ENCODE assay signal across 28 mouse cellular contexts in the genomic region with DNA sequence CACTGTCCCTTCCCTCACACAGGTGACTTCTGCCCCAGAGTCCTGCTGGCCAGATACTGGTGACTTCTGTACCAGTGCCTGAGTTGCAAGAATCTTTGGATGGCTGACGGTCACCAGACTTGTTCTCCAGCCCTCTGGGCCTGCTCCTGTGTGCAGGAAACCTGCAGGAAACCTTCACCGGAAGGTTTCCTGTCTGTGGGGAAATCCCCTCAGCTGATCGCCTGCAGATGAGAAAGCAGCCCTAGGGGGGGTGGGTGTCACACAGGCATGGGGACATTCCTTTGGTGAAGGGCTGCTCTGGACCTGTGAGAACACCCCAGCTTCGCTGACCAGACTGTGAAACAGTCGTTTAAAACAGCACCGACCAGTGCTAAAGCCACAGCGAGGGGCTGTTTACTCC.
DNase-seq lines count a peak whose midpoint lies in the region; ATAC-seq lines count a peak whose summit lies in the region.
"Had no signal": no experiment of that assay in that cellular context is flagged by ENCODE, and none has a peak within 500 bp of the region (broad histone marks: within the 10 kb centered on the region; RNA-seq: fewer than 3 reads in every experiment).

No protein-coding gene starts in this region.

- peak overlapping the region; percentile 62 for H3K27ac ChIP-seq in embryonic facial prominence, embryonic 13.5 days
- H3K27ac ChIP-seq in limb, embryonic 13.5 days: peak overlapping the region; percentile 48; the same call in 1 of the 2 replicates
- H3K27ac ChIP-seq: forebrain, embryonic 15.5 days; heart, embryonic 13.5 days; hindbrain, postnatal 0 days; liver, embryonic 12.5 days; macrophage; midbrain, embryonic 13.5 days; neural tube, embryonic 13.5 days had no signal

- H3K9me3 ChIP-seq in embryonic facial prominence, embryonic 13.5 days: 0 out of 2 replicates have a peak, but pooled peaks cover 3% of the 10 kb centered on the region
- no peaks in the 10 kb centered on the region for H3K9me3 ChIP-seq in limb, embryonic 13.5 days
- H3K9me3 ChIP-seq: forebrain, embryonic 15.5 days; heart, embryonic 13.5 days; liver, embryonic 12.5 days; midbrain, embryonic 13.5 days; neural tube, embryonic 13.5 days had no signal

- peak; percentile 8 for DNase-seq in gastrocnemius, postnatal 10 days
- DNase-seq in gastrocnemius, adult 18-20 months (ENCODE audit: low spot score): no peak
- peak; percentile 70 for DNase-seq in adipocyte (ENCODE audit: low spot score)
- DNase-seq in cerebellum, adult 11-12 months: no peak
- DNase-seq in frontal cortex, postnatal 10 days (ENCODE audit: low spot score in 2 of 2): no peak
- DNase-seq: adrenal gland, adult 2 months; adrenal gland, postnatal 36 days; cerebellum, adult 9-10 months; embryo, embryonic 11 days; heart, postnatal 10 days; kidney, adult 9 months; kidney, postnatal 10 days; layer of hippocampus, postnatal 36 days; liver, postnatal 0 days; right cerebral cortex, postnatal 4 days; thymus, adult 2 months; thymus, postnatal 36 days had no signal

- H3K4me1 ChIP-seq in embryonic facial prominence, embryonic 13.5 days: peaks cover 12% of the 10 kb centered on the region
- peaks cover 4% of the 10 kb centered on the region; the same call in 1 of the 2 replicates for H3K4me1 ChIP-seq in limb, embryonic 13.5 days
- H3K4me1 ChIP-seq: forebrain, embryonic 15.5 days; liver, embryonic 12.5 days; midbrain, embryonic 13.5 days; neural tube, embryonic 13.5 days had no signal

- no peaks in the 10 kb centered on the region for H3K36me3 ChIP-seq in embryonic facial prominence, embryonic 13.5 days
- H3K36me3 ChIP-seq in limb, embryonic 13.5 days: no peaks in the 10 kb centered on the region
- H3K36me3 ChIP-seq: forebrain, embryonic 15.5 days; heart, embryonic 13.5 days; liver, embryonic 12.5 days; midbrain, embryonic 13.5 days; neural tube, embryonic 13.5 days had no signal

- H3K4me2 ChIP-seq in embryonic facial prominence, embryonic 13.5 days: no peak overlapping the region
- no peak overlapping the region for H3K4me2 ChIP-seq in limb, embryonic 13.5 days (replicated peaks)
- H3K4me2 ChIP-seq: forebrain, embryonic 15.5 days; heart, embryonic 13.5 days; liver, embryonic 12.5 days; midbrain, embryonic 13.5 days; neural tube, embryonic 13.5 days had no signal

- ATAC-seq in embryonic facial prominence, embryonic 13.5 days (ENCODE audit: insufficient number of reproducible peaks, insufficient read depth, low FRiP score, low TSS enrichment, low read depth): no peak
- no peak for ATAC-seq in limb, embryonic 13.5 days (ENCODE audit: low FRiP score, low read depth)
- ATAC-seq: forebrain, embryonic 15.5 days; hindbrain, postnatal 0 days; intestine, postnatal 0 days; liver, embryonic 12.5 days; liver, postnatal 0 days; lung, postnatal 0 days; midbrain, embryonic 13.5 days had no signal

- H3K27me3 ChIP-seq in embryonic facial prominence, embryonic 13.5 days: no peaks in the 10 kb centered on the region
- H3K27me3 ChIP-seq in limb, embryonic 13.5 days: no peaks in the 10 kb centered on the region
- H3K27me3 ChIP-seq: forebrain, embryonic 15.5 days; heart, embryonic 13.5 days; liver, embryonic 12.5 days; midbrain, embryonic 13.5 days; neural tube, embryonic 13.5 days had no signal

- H3K9ac ChIP-seq in embryonic facial prominence, embryonic 13.5 days: no peak overlapping the region; the same call in 1 of the 2 replicates
- no peak overlapping the region for H3K9ac ChIP-seq in limb, embryonic 13.5 days
- H3K9ac ChIP-seq: forebrain, embryonic 15.5 days; heart, embryonic 13.5 days; liver, embryonic 12.5 days; liver, postnatal 0 days; midbrain, embryonic 13.5 days; neural tube, embryonic 13.5 days had no signal

- no peak overlapping the region for H3K4me3 ChIP-seq in embryonic facial prominence, embryonic 13.5 days
- no peak overlapping the region for H3K4me3 ChIP-seq in limb, embryonic 13.5 days
- H3K4me3 ChIP-seq: forebrain, embryonic 15.5 days; heart, embryonic 13.5 days; liver, embryonic 12.5 days; midbrain, embryonic 13.5 days; neural tube, embryonic 13.5 days had no signal

- 52% methylated on average over 7 of the region's 7 CpGs for WGBS in embryonic facial prominence, embryonic 13.5 days
- 48% methylated on average over 7 of the region's 7 CpGs for WGBS in limb, embryonic 13.5 days

Comparison
In these comparisons a context has a peak if more than half of its experiments do, and no peak if none do; other contexts are left out.
1. DNase-seq: peak in gastrocnemius, postnatal 10 days (single experiment) and adipocyte (single experiment); none in gastrocnemius, adult 18-20 months (single experiment), cerebellum, adult 11-12 months (single experiment) and frontal cortex, postnatal 10 days (0 of 2).